Mouse (Mus musculus): ENCODE measurements around the gene Dpm2. TPM values are rescaled to one million over a fixed set of nuclear protein-coding genes. Genes with fewer than 3 reads are reported as not detected.

Dpm2 gene
- polyA plus RNA-seq, 1 experiment from 2014 or later, result 81.7 TPM

- H3K4me2 ChIP-seq, result peak within 1 kb of the TSS; percentile 83
- H3K27ac ChIP-seq (ENCODE audit: low read depth, low read length), result peak within 1 kb of the TSS; percentile 89
- peak within 1 kb of the TSS; percentile 88 for H3K9ac ChIP-seq (ENCODE audit: low read depth, low read length)
- H3K36me3 ChIP-seq (ENCODE audit: control insufficient read depth, insufficient read depth, low read length), result no peaks in the 10 kb centered on the region
- H3K4me3 ChIP-seq (ENCODE audit: low read depth, low read length), result peak within 1 kb of the TSS; percentile 80
- H3K9me3 ChIP-seq (replicated peaks; ENCODE audit: control insufficient read depth, low read length), result no peaks in the 10 kb centered on the region
- no peaks in the 10 kb centered on the region for H3K27me3 ChIP-seq (ENCODE audit: control insufficient read depth, insufficient read depth, low read length)
- H3K4me1 ChIP-seq (ENCODE audit: control insufficient read depth, insufficient read depth, low read length), result peaks cover 47% of the 10 kb centered on the region
- ATAC-seq (replicated peaks; ENCODE audit: insufficient number of reproducible peaks, low FRiP score, low TSS enrichment), result peak; percentile 93
- 1% methylated on average over 64 of the region's 67 CpGs for WGBS (ENCODE audit: insufficient replicate concordance)
Measured at GRCm38 (mm10) chr2:32534733-32535471, 35.8 kb upstream of the Dpm2 start, which contains the start of gene Fam102a. Gene Fam102a (plus strand): TSS chr2:32535332.

DNA sequence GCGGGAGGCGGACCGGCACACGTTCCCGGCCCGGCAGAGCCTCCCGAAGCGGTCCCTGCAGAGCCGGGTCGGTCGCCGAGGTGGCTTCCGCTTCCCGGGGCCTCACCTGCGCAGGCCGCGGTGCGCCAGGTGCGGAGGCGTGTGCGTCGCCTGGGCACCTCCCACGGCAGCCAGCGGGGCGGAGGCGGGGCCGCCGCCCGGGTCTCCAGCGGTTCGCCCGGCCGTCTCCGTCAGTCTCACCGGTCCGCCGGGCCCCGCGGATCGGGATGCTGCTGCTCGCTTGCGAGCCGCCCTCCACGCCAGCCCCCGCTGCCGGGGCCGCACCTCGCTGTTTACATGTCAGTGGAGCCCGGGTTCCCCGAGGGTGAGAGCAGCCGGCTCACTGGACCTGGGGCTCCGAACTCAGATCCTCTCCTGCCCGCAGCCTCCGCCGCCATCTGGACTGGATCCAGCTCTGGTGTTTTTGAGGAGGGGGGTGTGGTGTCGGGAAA, 35.1 kb upstream of the Dpm2 start:
- Histone ChIP-seq H3K9me3 (replicated peaks; ENCODE audit: control insufficient read depth, low read length) (no peaks in the 10 kb centered on the region), H3K4me1 (ENCODE audit: control insufficient read depth, insufficient read depth, low read length) (peaks cover 49% of the 10 kb centered on the region), H3K9ac (ENCODE audit: low read depth, low read length) (peak overlapping the region; percentile 88), H3K4me2 (peak overlapping the region; percentile 83), H3K27me3 (ENCODE audit: control insufficient read depth, insufficient read depth, low read length) (no peaks in the 10 kb centered on the region), H3K27ac (ENCODE audit: low read depth, low read length) (peak overlapping the region; percentile 89), H3K4me3 (ENCODE audit: low read depth, low read length) (peak overlapping the region; percentile 80), H3K36me3 (ENCODE audit: control insufficient read depth, insufficient read depth, low read length) (no peaks in the 10 kb centered on the region)
- ATAC-seq (replicated peaks; ENCODE audit: insufficient number of reproducible peaks, low FRiP score, low TSS enrichment), result peak; percentile 48
- under 1% methylated on average over 50 of the region's 56 CpGs for WGBS (ENCODE audit: insufficient replicate concordance)

- ATAC-seq (replicated peaks; ENCODE audit: insufficient number of reproducible peaks, low FRiP score, low TSS enrichment), result no peak
- Histone ChIP-seq H3K4me1 (ENCODE audit: control insufficient read depth, insufficient read depth, low read length) (peaks cover 49% of the 10 kb centered on the region), H3K4me3 (ENCODE audit: low read depth, low read length) (peak overlapping the region; percentile 80), H3K27me3 (ENCODE audit: control insufficient read depth, insufficient read depth, low read length) (no peaks in the 10 kb centered on the region), H3K4me2 (peak overlapping the region; percentile 83), H3K27ac (ENCODE audit: low read depth, low read length) (peak overlapping the region; percentile 84; the same call in 1 of the 2 replicates), H3K36me3 (ENCODE audit: control insufficient read depth, insufficient read depth, low read length) (no peaks in the 10 kb centered on the region), H3K9ac (ENCODE audit: low read depth, low read length) (peak overlapping the region; percentile 88), H3K9me3 (replicated peaks; ENCODE audit: control insufficient read depth, low read length) (no peaks in the 10 kb centered on the region)
- WGBS (ENCODE audit: insufficient replicate concordance), result 3% methylated on average over 14 of the region's 14 CpGs
Measured at GRCm38 (mm10) chr2:32536086-32536633, 34.5 kb upstream of the Dpm2 start.

DNA sequence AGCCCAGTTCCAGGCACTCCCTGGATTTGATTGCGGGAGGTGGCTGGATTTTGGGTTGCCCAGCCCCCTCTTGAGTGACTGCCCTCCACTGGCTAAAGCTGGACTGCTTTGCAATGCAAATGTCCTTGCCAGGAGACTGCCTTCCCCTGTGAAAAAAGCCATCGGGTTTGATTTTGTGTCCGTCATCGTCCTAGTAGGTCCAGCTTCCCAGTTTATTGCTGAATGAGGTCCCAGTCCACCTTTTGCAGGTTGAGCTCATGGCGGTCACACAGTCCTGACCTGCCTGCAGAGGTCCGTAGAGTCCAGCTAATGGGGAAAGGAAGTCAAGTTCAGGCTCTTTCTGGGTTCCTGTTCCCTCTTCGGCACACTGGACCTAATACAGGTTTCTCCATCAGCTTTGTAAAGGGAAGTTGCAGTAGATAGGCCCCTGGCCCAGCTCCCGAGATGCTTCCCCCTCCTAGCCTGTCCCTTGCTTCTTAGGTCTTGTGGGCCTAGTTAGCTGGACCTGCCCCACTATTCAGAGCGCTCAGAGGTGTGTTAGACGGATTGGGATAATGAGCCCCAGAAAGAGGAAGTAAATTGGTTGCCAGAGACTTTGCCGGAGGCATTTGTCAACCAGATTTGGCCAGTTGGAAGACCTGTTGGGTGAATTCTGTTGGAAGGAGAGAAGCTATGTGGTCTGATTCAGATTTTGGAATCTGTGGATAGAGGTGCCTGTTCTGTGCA, 33.9 kb upstream of the Dpm2 start:
- H3K4me3 ChIP-seq (ENCODE audit: low read depth, low read length), result peak overlapping the region; percentile 80
- no peaks in the 10 kb centered on the region for H3K9me3 ChIP-seq (replicated peaks; ENCODE audit: control insufficient read depth, low read length)
- WGBS (ENCODE audit: insufficient replicate concordance), result 5% methylated on average over 11 of the region's 11 CpGs
- peak overlapping the region; percentile 84 for H3K27ac ChIP-seq (ENCODE audit: low read depth, low read length)
- no peaks in the 10 kb centered on the region for H3K27me3 ChIP-seq (ENCODE audit: control insufficient read depth, insufficient read depth, low read length)
- H3K4me1 ChIP-seq (ENCODE audit: control insufficient read depth, insufficient read depth, low read length), result peaks cover 49% of the 10 kb centered on the region
- peak overlapping the region; percentile 88 for H3K9ac ChIP-seq (ENCODE audit: low read depth, low read length)
- peak overlapping the region; percentile 83 for H3K4me2 ChIP-seq
- no peak for ATAC-seq (replicated peaks; ENCODE audit: insufficient number of reproducible peaks, low FRiP score, low TSS enrichment)
- no peaks in the 10 kb centered on the region for H3K36me3 ChIP-seq (ENCODE audit: control insufficient read depth, insufficient read depth, low read length)

DNA sequence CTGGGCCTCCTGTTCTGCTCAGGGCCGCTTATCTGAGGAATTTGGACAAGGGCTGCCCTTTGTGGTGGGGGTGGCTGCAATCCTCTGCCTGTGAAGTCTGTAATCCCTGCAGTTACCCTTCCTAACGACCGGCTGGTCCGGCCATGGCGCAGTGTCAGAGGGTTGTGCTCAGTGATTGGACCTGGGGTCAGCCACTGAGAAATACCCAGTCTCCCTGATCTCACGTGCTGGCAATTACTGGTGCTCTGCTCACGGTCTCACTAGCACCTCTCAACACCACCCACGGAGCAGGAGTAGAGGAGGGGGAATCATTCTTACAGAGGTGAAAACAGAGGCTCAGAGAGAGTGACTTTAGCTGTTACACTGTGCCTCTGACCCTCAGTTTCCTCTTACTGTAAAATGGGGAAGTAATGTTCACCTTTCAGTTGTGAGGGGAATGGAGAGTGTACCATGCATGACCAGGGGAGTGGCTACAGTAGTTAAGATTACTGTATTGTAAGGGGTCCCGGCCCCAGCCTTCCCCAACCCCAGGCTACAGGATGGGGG, 33.2 kb upstream of the Dpm2 start:
- H3K9ac ChIP-seq (ENCODE audit: low read depth, low read length), result peak overlapping the region; percentile 88
- WGBS (ENCODE audit: insufficient replicate concordance), result 7% methylated on average over 9 of the region's 9 CpGs
- H3K27ac ChIP-seq (ENCODE audit: low read depth, low read length), result peak overlapping the region; percentile 84
- H3K4me3 ChIP-seq (ENCODE audit: low read depth, low read length), result peak overlapping the region; percentile 80
- no peaks in the 10 kb centered on the region for H3K36me3 ChIP-seq (ENCODE audit: control insufficient read depth, insufficient read depth, low read length)
- H3K4me2 ChIP-seq, result peak overlapping the region; percentile 83
- no peaks in the 10 kb centered on the region for H3K27me3 ChIP-seq (ENCODE audit: control insufficient read depth, insufficient read depth, low read length)
- ATAC-seq (replicated peaks; ENCODE audit: insufficient number of reproducible peaks, low FRiP score, low TSS enrichment), result no peak
- no peaks in the 10 kb centered on the region for H3K9me3 ChIP-seq (replicated peaks; ENCODE audit: control insufficient read depth, low read length)
- H3K4me1 ChIP-seq (ENCODE audit: control insufficient read depth, insufficient read depth, low read length), result peaks cover 49% of the 10 kb centered on the region

DNA sequence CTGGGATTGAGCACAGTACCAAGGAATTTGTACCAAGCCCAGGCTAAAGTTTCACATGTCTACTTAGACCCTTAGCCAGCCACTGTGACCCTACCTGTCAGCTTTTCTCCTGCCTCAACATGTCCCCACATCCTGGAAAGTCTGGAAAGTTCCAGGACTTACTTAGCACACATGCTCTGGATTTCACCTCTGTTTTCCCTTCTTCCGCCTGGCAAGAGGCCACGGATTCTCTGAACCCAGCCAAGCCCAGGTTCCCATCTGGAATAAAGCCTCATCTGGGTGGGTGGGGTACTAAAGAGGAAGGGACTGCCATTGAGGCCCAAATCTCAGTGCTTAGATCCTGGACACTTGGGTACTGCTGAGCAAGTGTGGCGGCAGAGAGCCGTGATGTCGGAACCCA, 32.7 kb upstream of the Dpm2 start:
- H3K4me3 ChIP-seq (ENCODE audit: low read depth, low read length), result peak overlapping the region; percentile 80; the same call in 1 of the 2 replicates
- H3K27ac ChIP-seq (ENCODE audit: low read depth, low read length), result peak overlapping the region; percentile 84
- H3K9ac ChIP-seq (ENCODE audit: low read depth, low read length), result no peak overlapping the region; the same call in 1 of the 2 replicates

GRCm38 (mm10) chr2:32538461-32538860, 32.2 kb upstream of the Dpm2 start:
- H3K9ac ChIP-seq (ENCODE audit: low read depth, low read length), result peak overlapping the region; percentile 3; the same call in 1 of the 2 replicates
- H3K27me3 ChIP-seq (ENCODE audit: control insufficient read depth, insufficient read depth, low read length), result no peaks in the 10 kb centered on the region
- H3K4me2 ChIP-seq, result no peak overlapping the region; the same call in 1 of the 2 replicates
- no peak overlapping the region for H3K4me3 ChIP-seq (ENCODE audit: low read depth, low read length)
- ATAC-seq (replicated peaks; ENCODE audit: insufficient number of reproducible peaks, low FRiP score, low TSS enrichment), result no peak
- H3K27ac ChIP-seq (ENCODE audit: low read depth, low read length), result no peak overlapping the region
- peaks cover 52% of the 10 kb centered on the region for H3K4me1 ChIP-seq (ENCODE audit: control insufficient read depth, insufficient read depth, low read length)
- H3K36me3 ChIP-seq (ENCODE audit: control insufficient read depth, insufficient read depth, low read length), result no peaks in the 10 kb centered on the region
- 81% methylated on average over 4 of the region's 4 CpGs for WGBS (ENCODE audit: insufficient replicate concordance)
- no peaks in the 10 kb centered on the region for H3K9me3 ChIP-seq (replicated peaks; ENCODE audit: control insufficient read depth, low read length)

More for the DNA sequence above, 32.7 kb upstream of the Dpm2 start:
- ATAC-seq (replicated peaks; ENCODE audit: insufficient number of reproducible peaks, low FRiP score, low TSS enrichment), result no peak
- Histone ChIP-seq H3K4me1 (ENCODE audit: control insufficient read depth, insufficient read depth, low read length) (peaks cover 50% of the 10 kb centered on the region), H3K9me3 (replicated peaks; ENCODE audit: control insufficient read depth, low read length) (no peaks in the 10 kb centered on the region), H3K27me3 (ENCODE audit: control insufficient read depth, insufficient read depth, low read length) (no peaks in the 10 kb centered on the region), H3K4me2 (peak overlapping the region; percentile 83), H3K36me3 (ENCODE audit: control insufficient read depth, insufficient read depth, low read length) (no peaks in the 10 kb centered on the region)
- WGBS (ENCODE audit: insufficient replicate concordance), result 74% methylated on average over 5 of the region's 5 CpGs

DNA sequence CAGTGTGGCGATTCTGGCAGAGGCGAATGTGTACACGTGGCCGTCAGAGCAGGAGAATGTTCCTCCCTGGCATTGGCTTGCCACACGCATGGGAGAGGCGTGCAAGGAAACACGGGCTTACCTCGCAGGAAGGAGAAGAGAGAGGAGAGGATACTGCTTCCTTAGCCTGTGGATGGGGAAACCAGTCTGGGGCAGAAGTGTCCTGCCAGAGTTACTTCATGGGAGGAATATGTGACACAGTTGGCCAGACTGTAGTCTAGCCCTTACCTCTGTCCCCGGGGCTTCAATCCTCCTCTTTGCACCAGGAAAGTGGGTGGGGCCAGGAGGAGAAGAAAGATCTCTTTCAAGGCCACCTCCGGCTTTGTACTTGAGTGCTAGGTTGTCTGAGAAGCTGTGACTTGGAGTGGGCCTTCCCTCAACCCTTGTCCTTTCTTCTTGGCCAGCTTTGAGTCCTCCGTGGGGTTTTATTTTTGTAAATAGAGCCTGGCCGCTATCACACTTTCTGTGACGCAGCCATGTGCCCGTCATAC, 31.1 kb upstream of the Dpm2 start:
- Histone ChIP-seq H3K4me3 (ENCODE audit: low read depth, low read length) (no peak overlapping the region), H3K27me3 (ENCODE audit: control insufficient read depth, insufficient read depth, low read length) (no peaks in the 10 kb centered on the region), H3K4me2 (no peak overlapping the region), H3K9me3 (replicated peaks; ENCODE audit: control insufficient read depth, low read length) (no peaks in the 10 kb centered on the region), H3K9ac (ENCODE audit: low read depth, low read length) (no peak overlapping the region), H3K36me3 (ENCODE audit: control insufficient read depth, insufficient read depth, low read length) (no peaks in the 10 kb centered on the region), H3K4me1 (ENCODE audit: control insufficient read depth, insufficient read depth, low read length) (peaks cover 45% of the 10 kb centered on the region), H3K27ac (ENCODE audit: low read depth, low read length) (peak overlapping the region; percentile 15; the same call in 1 of the 2 replicates)
- WGBS (ENCODE audit: insufficient replicate concordance), result 72% methylated on average over 14 of the region's 14 CpGs
- ATAC-seq (replicated peaks; ENCODE audit: insufficient number of reproducible peaks, low FRiP score, low TSS enrichment), result no peak

Measured in heart, embryonic 11.5 days (tissue).